Mouse (Mus musculus) liver, embryonic 13.5 days (tissue): ENCODE data around the gene Smc4. TPM values are rescaled to one million over a fixed set of nuclear protein-coding genes. Genes with fewer than 3 reads are reported as not detected.
"Not testable (repeated sequence)": the region's sequence is repeated elsewhere in the genome, so short reads cannot be mapped to it uniquely, and the experiment has no call there.

ENCODE experiments used
- ATAC-seq: fragments of 200-750 bp; cut with Nextera tagmentation; 2 replicates; pipeline ENCODE4 v1.8.0; 2017; ENCODE audit warnings: low read depth, mild to moderate bottlenecking, moderate number of reproducible peaks, moderate library complexity
- DNase-seq: peaks from one replicate; pipeline ENCODE4 v3.0.0; 2022
- H3K27ac ChIP-seq: fragments of 300-500 bp; sonication (generic); 2 replicates; pipeline ENCODE4 v1.5.1; 2015; ENCODE audit warnings: moderate library complexity, mild to moderate bottlenecking, inconsistent platforms
- H3K27me3 ChIP-seq: fragments of 300-500 bp; sonication (generic); 2 replicates; pipeline ENCODE4 v1.6.1; 2015; ENCODE audit warnings: mild to moderate bottlenecking, inconsistent platforms
- H3K36me3 ChIP-seq: fragments of 300-500 bp; sonication (generic); 2 replicates; pipeline ENCODE4 v1.6.1; 2015; ENCODE audit warnings: mild to moderate bottlenecking, inconsistent platforms
- H3K4me1 ChIP-seq: fragments of 300-500 bp; sonication (generic); replicated peaks from 2 replicates; pipeline ENCODE4 v1.6.1; 2015; ENCODE audit warnings: inconsistent platforms
- H3K4me2 ChIP-seq: fragments of 300-500 bp; sonication (generic); 2 replicates; pipeline ENCODE4 v1.6.1; 2015; ENCODE audit warnings: inconsistent platforms, mild to moderate bottlenecking, moderate library complexity
- H3K4me3 ChIP-seq: fragments of 300-500 bp; sonication (generic); replicated peaks from 2 replicates; pipeline ENCODE4 v1.5.1; 2015; ENCODE audit warnings: mild to moderate bottlenecking, inconsistent platforms
- H3K9ac ChIP-seq: fragments of 300-500 bp; sonication (generic); 2 replicates; pipeline ENCODE4 v1.6.1; 2015; ENCODE audit warnings: mild to moderate bottlenecking, inconsistent platforms
- H3K9me3 ChIP-seq: fragments of 300-500 bp; sonication (generic); replicated peaks from 2 replicates; pipeline ENCODE4 v1.6.1; 2016; ENCODE audit warnings: inconsistent platforms
- WGBS: fragments of 180-500 bp; shearing (Covaris S2); methylation state at CpG from one replicate; pipeline ENCODE4 v1.1.7; 2015; ENCODE audit not compliant: insufficient replicate concordance; 5-methylcytosine and 5-hydroxymethylcytosine counted together
- polyA plus RNA-seq: library from polyadenylated mRNA; unstranded; fragments of >200 nt; fragmentation: Nextera tagmentation; extraction: Ambion mirVana; gene quantifications from 2 replicates; pipeline ENCODE4 v1.2.1, GENCODE M21; 2015

The Smc4 gene
- polyA plus RNA-seq, 1 experiment from 2014 or later, result 166 TPM

DNA sequence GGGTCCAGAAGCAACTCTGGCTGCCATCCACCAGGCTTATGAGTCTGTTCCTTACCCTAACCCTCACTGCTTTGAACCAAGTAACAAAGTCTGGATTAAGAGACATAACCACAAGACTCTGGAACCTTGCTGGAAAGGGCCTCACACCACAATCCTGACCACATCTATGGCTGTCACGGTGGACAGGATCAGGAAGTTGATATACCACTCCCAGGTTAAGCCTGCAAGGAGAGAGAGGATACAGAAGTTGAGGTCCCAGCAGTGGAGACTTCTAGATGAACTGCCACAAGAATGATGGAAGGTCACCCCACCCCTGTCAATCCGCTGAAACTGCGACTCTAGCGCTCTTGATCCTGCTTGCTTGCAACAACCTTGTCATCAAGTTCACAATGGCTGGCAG is 26.8 kb upstream of the Smc4 start:
- ATAC-seq, result no peak
- H3K4me1 ChIP-seq, result peaks cover 64% of the 10 kb centered on the region
- 48% methylated on average over 4 of the region's 4 CpGs for WGBS

DNA sequence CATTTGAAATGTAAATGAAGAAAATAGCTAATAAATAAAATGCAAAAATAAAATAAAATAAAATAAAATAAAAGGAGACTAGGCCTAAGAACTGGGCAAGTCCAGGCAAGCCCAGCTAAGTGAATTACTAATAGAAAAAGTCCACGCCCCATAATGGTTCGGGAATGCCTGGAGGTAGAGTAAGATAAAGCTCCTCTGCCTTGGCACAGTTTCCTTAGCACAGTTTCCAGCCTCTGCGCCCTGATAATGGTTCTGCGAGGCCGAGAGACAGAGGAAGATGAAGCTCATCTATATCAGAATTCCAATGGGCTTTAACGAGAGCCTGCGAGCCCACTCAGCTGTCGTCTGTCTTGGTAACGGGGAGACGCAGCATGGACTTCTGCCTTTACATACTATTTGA is 25.4 kb upstream of the Smc4 start:
- ATAC-seq, result peak; percentile 58
- 45% methylated on average over 10 of the region's 10 CpGs for WGBS
- Histone ChIP-seq H3K27ac (peak overlapping the region; percentile 53), H3K4me2 (peak overlapping the region; percentile 23), H3K9ac (no peak overlapping the region), H3K4me3 (no peak overlapping the region), H3K36me3 (0 out of 2 replicates have a peak, but pooled peaks cover 3% of the 10 kb centered on the region), H3K9me3 (no peaks in the 10 kb centered on the region), H3K4me1 (peaks cover 62% of the 10 kb centered on the region), H3K27me3 (no peaks in the 10 kb centered on the region)
- peak; percentile 55 for DNase-seq

More for the DNA sequence above, 26.8 kb upstream of the Smc4 start:
- no peak overlapping the region for H3K27ac ChIP-seq
- no peak overlapping the region for H3K4me3 ChIP-seq
- no peaks in the 10 kb centered on the region for H3K27me3 ChIP-seq
- no peaks in the 10 kb centered on the region for H3K9me3 ChIP-seq
- H3K4me2 ChIP-seq, result no peak overlapping the region
- peaks cover 10% of the 10 kb centered on the region; the same call in 1 of the 2 replicates for H3K36me3 ChIP-seq
- H3K9ac ChIP-seq, result no peak overlapping the region
- DNase-seq, result no peak

DNA sequence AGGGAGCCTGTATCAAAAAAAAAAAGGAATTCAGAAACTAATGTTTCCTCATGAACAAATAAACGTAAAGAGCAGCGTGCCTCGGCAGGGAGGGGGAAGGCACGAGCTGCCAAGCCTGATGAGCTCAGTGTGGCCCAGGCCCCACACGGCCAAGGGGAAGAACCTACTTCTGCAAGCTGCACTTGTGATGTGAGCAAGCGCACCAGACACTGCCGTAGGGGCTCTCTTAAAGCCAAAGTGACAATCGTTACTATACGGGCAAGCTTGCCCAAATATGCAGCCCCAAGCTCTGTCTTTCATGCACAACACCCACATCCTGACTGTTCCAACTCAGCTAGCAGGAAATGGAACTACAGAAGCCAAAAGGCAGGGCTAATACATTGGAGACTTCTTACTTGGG is 23.6 kb upstream of the Smc4 start:
- 56% methylated on average over 9 of the region's 9 CpGs for WGBS
- no peak overlapping the region for H3K4me2 ChIP-seq
- no peak overlapping the region for H3K4me3 ChIP-seq
- DNase-seq (no peak), ATAC-seq (no peak)
- no peak overlapping the region for H3K9ac ChIP-seq
- H3K27ac ChIP-seq, result no peak overlapping the region
- H3K9me3 ChIP-seq, result no peaks in the 10 kb centered on the region
- H3K4me1 ChIP-seq, result peaks cover 49% of the 10 kb centered on the region
- peaks cover 9% of the 10 kb centered on the region; the same call in 1 of the 2 replicates for H3K36me3 ChIP-seq
- no peaks in the 10 kb centered on the region for H3K27me3 ChIP-seq

DNA sequence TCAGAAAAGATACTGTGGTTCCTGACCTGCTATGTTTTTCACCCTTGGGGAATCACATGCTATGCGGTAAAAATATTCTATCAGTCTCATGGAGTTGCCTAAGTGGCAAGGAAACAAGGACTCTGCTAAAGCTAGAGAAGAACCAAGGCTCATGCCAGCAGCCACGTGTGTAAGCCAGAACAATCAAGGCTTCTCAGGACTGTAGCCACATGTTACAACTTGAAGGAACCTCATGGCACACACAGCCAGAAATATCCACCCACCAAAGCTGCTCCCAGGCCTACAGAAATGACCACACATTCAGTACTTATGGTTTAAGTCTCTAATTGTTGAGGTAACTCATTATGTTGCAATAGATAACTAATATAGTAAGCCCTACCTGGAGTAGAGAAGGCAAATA is 18.0 kb upstream of the Smc4 start:
- ATAC-seq (no peak), DNase-seq (no peak)
- Histone ChIP-seq H3K27me3 (no peaks in the 10 kb centered on the region), H3K4me2 (no peak overlapping the region), H3K9ac (no peak overlapping the region), H3K4me3 (no peak overlapping the region), H3K4me1 (no peaks in the 10 kb centered on the region), H3K27ac (no peak overlapping the region), H3K36me3 (peaks cover 25% of the 10 kb centered on the region), H3K9me3 (no peaks in the 10 kb centered on the region)
- 75% methylated on average over 2 of the region's 2 CpGs for WGBS

DNA sequence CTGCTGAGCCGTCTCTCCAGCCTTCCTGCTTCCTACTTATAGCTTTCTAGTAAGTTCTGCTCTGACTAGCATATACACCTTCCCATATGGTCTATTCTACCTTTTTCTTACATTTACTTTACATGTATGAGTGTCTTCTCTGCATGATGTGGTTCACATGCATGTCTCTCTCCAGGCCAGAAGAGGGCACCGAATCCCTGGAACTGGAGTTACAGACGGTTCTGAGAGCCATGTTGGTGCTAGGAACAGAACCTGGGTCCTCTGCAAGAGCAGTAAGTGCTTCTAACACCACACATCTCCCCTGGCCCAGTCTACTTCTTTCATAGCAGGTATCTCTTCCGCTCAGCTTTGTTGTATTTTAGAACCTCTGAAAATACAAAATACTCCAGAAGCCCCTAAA is 1.8 kb upstream of the Smc4 start:
- peak overlapping the region; percentile 69; the same call in 1 of the 2 replicates for H3K4me2 ChIP-seq
- no peak for DNase-seq
- H3K9me3 ChIP-seq, result 0 out of 2 replicates have a peak, but pooled peaks cover 3% of the 10 kb centered on the region
- H3K4me1 ChIP-seq, result peaks cover 23% of the 10 kb centered on the region
- H3K36me3 ChIP-seq, result peaks cover 20% of the 10 kb centered on the region
- no peak overlapping the region for H3K27ac ChIP-seq
- 82% methylated on average over 4 of the region's 4 CpGs for WGBS
- H3K4me3 ChIP-seq, result peak overlapping the region; percentile 81
- H3K9ac ChIP-seq, result no peak overlapping the region
- no peak for ATAC-seq
- no peaks in the 10 kb centered on the region for H3K27me3 ChIP-seq

DNA sequence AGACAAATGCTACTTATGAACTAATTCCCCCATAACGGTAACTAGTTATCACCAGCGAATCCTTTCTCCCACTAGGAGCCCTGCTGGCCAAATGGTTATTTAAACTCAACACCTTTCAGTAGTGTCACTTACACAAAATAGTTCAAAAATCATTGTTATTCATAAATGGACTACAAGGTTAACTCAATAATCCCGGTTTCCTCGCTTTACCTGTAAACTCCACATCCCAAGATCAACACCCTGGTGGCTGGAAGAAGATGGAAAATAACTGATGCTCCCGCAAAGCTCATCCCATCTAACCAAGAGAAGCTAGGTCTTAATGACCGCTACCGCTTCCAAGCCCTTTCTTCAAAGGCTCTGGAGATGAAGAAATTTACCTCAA is 492 bp upstream of the Smc4 start:
- WGBS, result 3% methylated on average over 7 of the region's 7 CpGs
- no peak for DNase-seq
- peaks cover 30% of the 10 kb centered on the region for H3K4me1 ChIP-seq
- no peak for ATAC-seq
- peaks cover 24% of the 10 kb centered on the region for H3K36me3 ChIP-seq
- H3K27ac ChIP-seq, result peak overlapping the region; percentile 73
- peak overlapping the region; percentile 79 for H3K9ac ChIP-seq
- peak overlapping the region; percentile 69 for H3K4me2 ChIP-seq
- peak overlapping the region; percentile 81 for H3K4me3 ChIP-seq
- H3K27me3 ChIP-seq, result no peaks in the 10 kb centered on the region
- 0 out of 2 replicates have a peak, but pooled peaks cover 3% of the 10 kb centered on the region for H3K9me3 ChIP-seq

DNA sequence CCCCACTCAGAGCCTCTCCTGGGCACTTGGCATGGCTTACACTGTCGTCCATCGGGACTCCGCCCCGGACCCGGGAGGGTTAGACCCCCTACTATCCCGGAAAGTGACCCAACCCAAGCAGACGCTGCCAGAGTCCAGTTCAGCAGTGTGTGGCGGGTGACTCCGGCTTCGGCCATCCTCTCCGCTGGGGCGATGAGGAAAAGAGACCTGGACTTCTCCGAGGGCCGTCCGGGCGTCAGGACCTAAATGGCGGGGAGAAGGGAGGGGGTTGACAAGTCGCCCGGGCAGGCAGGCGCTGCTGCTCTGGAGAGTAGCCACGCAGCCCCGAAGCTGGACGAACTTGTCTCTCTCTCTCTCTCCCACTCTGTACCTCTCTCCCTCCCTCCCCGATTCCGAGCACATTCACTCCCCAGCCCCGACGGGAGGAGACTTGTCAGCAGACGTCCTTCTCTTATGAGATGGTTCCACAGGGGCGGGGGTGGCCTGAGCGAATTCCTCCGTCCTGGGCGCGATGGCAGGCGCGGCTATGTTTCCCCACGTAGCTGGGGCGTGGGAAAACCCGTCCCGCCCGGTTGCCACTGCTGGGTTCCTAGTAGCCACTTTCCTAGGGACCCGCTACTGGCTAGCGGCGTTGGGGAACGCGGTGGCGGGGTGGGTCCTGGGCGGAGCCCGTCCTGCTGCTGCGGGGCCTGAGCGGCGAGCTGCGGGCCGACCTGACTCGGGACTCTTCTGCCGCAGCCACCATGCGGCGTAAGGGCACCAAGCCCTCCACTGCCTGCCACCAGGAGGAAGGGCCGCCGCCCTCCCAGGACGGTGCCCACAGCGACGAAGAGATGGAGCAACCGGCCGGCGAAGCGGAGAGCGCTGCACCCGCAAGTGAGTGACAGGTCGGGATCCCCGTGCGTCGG is 1.1 kb downstream of the Smc4 start:
- DNase-seq, result peak; percentile 63
- Histone ChIP-seq H3K9me3 (0 out of 2 replicates have a peak, but pooled peaks cover 3% of the 10 kb centered on the region), H3K4me3 (peak overlapping the region; percentile 81), H3K36me3 (peaks cover 30% of the 10 kb centered on the region), H3K4me2 (peak overlapping the region; percentile 88), H3K27ac (peak overlapping the region; percentile 99), H3K27me3 (no peaks in the 10 kb centered on the region), H3K4me1 (peaks cover 36% of the 10 kb centered on the region), H3K9ac (peak overlapping the region; percentile 100)
- ATAC-seq, result peak; percentile 66
- WGBS, result under 1% methylated on average over 72 of the region's 72 CpGs

DNA sequence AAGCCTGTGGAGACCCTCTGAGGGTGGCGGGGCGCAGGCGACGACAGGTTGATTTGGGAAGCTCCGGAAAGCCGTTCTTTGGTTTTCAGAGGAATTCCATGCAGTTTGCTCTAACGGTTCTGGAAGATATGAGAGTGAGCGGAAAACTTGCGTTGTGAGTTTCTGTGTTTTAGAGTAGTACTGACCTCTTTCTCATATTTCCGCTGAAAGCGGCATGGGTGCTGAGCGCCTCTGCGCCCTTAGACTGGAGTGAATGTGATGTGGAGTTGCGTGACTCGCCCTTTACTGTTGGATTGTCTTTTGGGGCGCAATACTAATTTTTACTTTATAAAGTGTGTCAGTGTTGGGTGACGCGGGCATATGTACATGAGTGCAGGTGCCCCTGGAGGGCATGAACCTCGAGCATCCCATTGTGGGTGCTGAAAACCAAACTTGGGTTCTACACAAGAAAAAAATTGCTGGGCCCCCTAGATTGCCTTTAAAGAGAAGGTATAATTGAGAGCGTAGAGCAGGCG is 1.8 kb downstream of the Smc4 start:
- DNase-seq (peak; percentile 6), ATAC-seq (no peak)
- Histone ChIP-seq H3K4me1 (peaks cover 36% of the 10 kb centered on the region), H3K4me3 (peak overlapping the region; percentile 81), H3K9ac (peak overlapping the region; percentile 100), H3K27ac (peak overlapping the region; percentile 99), H3K27me3 (no peaks in the 10 kb centered on the region), H3K4me2 (peak overlapping the region; percentile 88), H3K9me3 (0 out of 2 replicates have a peak, but pooled peaks cover 3% of the 10 kb centered on the region), H3K36me3 (peaks cover 30% of the 10 kb centered on the region)
- 3% methylated on average over 21 of the region's 21 CpGs for WGBS

DNA sequence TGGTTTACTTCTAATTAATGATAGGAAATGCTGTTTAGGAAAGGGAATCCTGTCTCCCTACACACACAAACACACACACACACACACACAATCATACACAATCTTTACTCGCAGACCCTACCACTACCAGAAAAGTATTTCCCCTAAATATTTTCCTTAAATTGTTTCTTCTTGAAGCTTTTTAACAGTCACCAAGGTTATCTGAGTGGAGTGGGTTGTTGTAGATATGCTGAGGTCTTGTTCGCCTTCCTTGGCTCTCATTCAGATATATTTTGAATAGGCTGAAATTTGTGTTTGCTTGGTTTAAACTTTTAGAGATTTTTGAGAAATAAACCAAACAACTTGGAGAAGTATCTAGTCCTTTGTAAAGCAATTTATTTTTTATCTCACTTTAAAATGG is 4.3 kb downstream of the Smc4 start:
- no peak for DNase-seq
- H3K27me3 ChIP-seq, result no peaks in the 10 kb centered on the region
- peak overlapping the region; percentile 44 for H3K4me2 ChIP-seq
- peaks cover 23% of the 10 kb centered on the region for H3K4me1 ChIP-seq
- H3K9ac ChIP-seq, result peak overlapping the region; percentile 43; the same call in 1 of the 2 replicates
- no peak overlapping the region for H3K27ac ChIP-seq
- H3K4me3 ChIP-seq, result no peak overlapping the region
- no peak for ATAC-seq
- peaks cover 46% of the 10 kb centered on the region for H3K36me3 ChIP-seq
- 55% methylated on average over 2 of the region's 2 CpGs for WGBS
- H3K9me3 ChIP-seq, result no peaks in the 10 kb centered on the region

DNA sequence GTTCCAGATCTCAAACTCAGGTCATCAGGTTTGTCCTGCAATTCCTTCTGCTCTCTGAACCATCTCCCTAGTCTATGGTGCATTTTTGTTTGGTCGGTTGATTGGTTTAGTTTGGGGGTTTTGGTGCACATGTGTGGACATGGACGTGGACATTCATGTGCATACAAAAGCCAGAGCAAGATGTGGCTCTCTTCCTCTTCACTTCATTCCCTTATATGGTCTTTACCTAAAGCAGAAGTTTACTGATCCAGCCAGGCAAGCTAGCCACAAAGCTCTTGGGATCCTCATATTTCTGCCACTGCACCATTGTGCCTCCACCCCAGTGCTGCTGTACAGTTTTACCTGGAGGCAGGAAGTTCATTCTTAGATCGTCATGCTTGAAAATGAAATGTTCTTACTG is 12.6 kb downstream of the Smc4 start:
- H3K4me1 ChIP-seq, result no peaks in the 10 kb centered on the region
- no peak overlapping the region for H3K4me3 ChIP-seq
- H3K27ac ChIP-seq, result no peak overlapping the region
- DNase-seq (no peak), ATAC-seq (no peak)
- H3K9me3 ChIP-seq, result no peaks in the 10 kb centered on the region
- no peak overlapping the region for H3K4me2 ChIP-seq
- 82% methylated on average over 3 of the region's 3 CpGs for WGBS
- no peaks in the 10 kb centered on the region for H3K27me3 ChIP-seq
- peaks cover 87% of the 10 kb centered on the region for H3K36me3 ChIP-seq
- no peak overlapping the region for H3K9ac ChIP-seq

DNA sequence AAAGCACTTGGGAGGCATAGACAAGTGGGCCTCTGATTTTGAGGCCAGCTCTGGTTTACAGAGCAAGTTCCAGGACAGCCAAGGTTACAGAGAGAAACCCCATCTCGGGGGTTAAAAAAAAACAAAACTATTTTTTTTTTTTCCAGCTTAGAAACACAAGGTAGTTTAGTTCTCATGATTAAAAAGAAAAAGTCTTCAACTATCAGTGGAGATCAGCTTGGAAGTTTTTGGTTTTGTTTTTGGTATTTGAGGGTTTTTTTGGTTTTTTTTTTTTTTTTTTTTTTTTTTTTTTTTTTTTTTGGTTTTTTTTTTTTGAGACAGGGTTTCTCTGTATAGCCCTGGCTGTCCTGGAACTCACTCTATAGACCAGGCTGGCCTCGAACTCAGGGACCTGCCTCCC is 14.1 kb downstream of the Smc4 start:
- not testable (repeated sequence) for H3K4me2 ChIP-seq, H3K9ac ChIP-seq, DNase-seq, H3K27me3 ChIP-seq, H3K4me1 ChIP-seq, ATAC-seq, H3K4me3 ChIP-seq, H3K9me3 ChIP-seq, H3K27ac ChIP-seq
- peaks cover 88% of the 10 kb centered on the region for H3K36me3 ChIP-seq
- 90% methylated on average over 2 of the region's 2 CpGs for WGBS
